Mouse (Mus musculus): ENCODE measurements around the gene Tmem120b. TPM values are rescaled to one million over a fixed set of nuclear protein-coding genes. Genes with fewer than 3 reads are reported as not detected.

Gene Tmem120b
- total and polyA plus RNA-seq, 3 experiments, result 19.0 to 33.2 (median 32.0) TPM

DNA sequence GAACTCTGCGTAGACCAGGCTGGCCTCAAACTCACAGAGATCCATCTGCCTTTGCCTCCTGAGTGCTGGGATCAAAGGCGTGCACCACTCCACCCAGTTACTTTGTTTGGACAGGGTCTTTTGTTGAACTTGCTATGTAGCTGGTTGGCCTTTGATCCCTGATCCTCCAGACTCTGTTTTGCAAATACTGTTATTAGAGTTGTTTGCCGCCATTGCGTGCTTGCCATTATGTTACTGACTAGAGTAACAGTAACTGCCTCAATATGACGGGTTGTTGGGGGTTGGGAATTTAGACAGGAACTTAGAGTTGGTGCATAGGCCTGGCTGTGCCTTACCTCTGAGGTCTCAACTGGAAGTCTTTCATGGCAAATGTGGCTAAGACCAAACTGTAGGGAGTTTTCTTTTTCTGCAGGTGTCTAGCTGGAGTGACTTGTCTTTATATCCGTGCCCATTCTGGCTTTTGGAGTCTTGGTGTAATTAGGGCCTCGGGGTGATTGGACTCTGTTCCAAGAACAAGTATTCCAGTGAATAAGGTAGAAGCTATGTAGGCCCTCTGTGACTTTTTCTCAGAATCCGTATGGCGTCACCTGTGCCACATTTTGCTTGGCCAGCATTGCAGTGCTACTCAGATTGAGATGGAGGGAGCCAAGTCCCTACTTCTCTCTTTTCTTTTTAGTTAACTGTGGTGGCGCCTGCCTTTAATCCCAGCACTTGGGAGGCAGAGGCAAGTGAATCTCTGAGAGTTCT, 22.5 kb downstream of the Tmem120b start:
- DNase-seq, result no peak

DNA sequence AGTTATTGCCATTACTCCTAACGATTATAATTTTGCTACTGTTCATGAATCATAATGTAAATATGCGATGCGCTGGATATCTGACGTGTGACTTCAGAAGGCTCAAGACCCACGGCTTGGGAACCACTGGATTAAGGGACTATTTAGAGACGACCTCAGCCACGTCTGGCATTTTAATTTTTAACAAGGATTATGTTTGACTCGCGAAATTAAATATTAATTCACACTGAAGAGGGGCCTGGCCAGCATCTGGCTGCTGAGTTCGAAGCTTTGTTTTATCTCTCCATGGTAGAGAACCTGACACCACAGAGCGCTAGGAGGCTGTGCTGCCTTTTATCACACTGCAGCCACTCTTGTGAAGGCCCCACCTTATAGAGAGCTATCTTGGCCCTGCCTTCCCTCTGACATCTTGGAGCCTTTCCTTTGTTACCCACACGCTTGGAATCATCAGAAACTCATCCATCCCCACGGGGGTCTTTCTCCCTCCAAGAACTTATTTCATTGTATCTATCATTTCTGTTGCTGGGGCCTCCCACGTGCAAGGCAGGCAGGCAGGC, 24.9 kb downstream of the Tmem120b start:
- DNase-seq, result no peak

DNA sequence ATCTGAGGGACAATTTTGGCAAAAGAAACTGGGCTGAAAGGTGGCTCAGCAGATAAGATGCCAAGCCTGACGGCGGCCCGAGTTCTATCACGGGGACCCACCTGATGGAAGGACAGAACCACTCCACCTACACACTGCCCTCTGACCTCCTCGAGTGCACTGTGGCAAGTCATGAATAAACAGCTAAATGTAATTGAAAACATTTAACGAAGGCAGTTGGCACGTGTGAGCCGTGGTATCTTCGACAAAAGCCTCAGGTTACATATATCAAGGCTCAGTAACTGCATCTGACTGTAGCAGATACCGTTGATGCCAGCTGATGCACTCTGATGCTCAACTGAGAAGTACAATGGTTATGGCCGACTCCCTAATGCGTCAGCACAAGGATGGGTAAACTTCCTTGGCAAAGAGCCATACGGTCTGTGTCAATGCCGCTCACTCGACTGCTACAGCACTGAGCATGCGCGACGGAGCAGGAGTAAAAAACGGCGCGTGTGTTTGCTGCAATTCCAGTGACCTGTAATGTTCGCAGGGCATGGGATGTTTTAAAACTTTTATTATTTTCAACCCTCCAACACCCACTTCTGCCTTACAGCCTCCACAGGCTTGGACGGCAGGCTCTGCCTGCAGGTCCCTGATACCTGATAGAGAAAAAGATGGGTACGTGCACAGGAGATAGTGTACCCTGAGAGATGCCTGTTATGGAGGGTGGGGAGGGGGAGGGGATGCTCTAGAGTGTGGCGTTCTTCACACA, 26.2 kb downstream of the Tmem120b start:
- DNase-seq, result peak; percentile 38

DNA sequence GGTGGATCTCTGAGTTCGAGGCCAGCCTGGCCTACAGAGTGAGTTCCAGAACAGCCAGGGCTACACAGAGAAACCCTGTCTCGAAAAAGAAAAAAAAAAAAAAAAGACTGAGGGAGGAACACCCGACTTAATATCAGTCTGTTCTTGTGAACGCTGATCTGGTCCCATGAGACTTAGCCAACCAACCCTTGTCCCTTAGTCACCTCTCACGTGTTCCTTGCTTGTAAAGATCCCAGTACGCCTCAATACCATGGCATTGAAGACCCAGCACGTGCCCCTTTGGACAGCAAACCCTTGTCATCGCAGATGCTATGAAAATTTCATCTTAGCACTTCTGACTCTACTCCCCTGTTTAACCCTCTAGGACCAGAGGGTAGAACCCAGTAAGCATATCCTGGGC, 28.1 kb downstream of the Tmem120b start:
- no peak for DNase-seq

DNA sequence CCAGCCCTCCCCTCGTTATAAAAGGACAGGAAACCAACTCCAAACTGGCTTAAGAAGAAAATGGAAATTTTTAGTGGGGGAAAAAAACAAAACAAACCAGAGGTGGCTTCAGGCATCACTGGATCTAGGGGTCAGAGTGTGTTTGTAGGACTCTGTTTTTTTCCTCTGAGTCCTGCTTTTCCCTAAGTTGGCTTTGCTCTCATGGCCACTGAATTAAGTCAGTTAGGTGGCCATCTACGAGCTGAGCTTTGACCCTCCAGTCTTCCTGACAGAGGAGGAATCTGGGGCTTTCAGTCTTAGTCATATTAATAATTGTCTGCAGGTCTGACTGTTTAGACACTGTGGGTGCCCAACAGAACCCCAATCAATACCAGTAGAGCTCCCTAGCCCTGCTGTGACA, 30.3 kb downstream of the Tmem120b start:
- DNase-seq, result no peak

DNA sequence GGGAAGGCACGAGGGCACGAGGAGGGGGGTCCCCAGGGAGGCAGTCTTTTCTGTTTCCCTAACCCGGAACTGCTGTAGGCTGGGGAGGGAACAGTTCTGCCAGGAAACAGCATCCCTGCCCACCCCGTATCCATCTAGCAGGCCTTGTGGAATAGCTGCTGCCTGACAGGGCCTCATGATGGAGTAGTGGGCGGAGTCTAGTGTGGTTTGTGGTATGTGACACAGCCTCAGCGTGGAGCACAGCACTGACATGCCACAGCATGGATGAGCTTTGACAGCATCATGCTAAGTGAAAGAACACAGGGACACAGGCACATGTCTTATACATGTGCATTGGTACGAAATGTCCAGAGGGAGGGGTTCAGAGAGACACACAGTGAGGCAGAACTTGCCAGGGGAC, 34.2 kb downstream of the Tmem120b start:
- DNase-seq, result no peak

DNA sequence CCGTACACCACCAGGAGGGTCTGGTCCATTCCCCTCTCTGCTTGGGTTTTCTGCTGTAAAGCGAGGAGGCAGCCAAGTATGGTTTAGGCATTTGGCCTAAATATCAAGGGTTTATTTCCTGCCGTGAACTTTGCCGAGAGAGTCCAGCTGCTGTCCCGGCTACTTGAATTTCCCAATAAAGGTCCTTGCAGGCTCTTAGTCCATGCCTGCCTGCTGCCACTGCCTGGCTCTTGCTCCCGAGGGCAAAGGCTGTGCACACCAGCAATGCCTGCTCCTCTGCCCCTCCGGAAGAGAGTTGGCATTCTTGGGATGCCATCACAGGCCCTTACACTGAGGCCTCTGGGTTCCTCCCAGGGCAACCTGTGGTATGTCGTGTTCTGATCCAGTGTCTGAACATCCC, 35.3 kb downstream of the Tmem120b start:
- DNase-seq, result no peak

DNA sequence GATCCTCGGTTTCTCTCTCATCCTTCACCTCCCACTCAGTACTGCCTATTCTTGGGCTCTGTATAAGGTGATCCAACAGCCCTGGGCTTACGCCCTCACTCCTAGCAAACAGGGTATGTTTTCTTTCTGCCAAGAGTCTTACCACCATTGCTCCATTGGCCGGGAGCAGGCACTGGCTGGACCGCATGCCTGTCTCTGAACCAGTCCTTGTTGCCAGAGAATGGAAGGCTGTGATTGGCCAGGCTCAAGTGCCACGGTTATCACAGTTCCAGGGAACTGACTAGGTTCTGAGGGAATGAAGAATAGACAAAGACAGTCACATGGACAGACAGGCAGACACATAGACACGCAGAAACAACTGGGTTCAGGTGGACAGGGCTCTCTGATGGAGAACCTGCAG, 36.6 kb downstream of the Tmem120b start:
- no peak for DNase-seq

DNA sequence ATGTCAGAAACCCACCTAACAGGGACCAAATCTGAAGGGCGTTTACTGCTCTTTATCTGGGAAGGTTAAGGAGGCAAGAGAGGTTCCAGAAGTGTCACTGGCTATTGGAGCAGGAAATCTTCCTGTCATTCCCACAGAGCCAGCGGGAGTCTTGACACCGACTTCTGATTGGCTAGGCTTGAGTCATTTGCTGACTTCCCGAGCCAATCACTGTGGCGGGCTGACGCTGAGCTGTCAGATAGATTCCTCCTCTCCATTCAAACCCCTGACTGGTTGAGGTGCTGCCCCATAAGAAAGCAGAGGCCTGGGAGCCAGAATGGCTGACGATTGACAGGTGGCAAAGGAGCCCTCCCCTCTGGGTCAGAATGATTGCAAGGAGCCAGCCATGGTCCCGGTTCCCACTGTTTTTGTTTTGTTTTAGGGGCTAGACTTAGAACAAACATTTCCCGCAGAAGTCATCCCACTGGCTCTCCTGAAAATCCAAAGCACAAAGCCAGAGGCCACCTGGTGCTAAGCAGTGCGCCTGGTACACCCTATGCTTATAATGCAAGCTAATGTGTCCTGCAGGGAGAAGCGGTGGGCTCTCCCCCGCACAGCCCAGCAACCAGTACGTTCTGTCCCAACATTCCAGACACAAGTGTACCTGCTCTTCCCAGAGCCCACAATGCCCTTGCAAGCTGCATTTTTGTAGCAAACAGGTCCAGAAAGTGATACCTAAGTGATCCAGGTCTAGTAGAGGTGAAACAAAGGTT, 41.4 kb downstream of the Tmem120b start:
- DNase-seq, result peak; percentile 76

DNA sequence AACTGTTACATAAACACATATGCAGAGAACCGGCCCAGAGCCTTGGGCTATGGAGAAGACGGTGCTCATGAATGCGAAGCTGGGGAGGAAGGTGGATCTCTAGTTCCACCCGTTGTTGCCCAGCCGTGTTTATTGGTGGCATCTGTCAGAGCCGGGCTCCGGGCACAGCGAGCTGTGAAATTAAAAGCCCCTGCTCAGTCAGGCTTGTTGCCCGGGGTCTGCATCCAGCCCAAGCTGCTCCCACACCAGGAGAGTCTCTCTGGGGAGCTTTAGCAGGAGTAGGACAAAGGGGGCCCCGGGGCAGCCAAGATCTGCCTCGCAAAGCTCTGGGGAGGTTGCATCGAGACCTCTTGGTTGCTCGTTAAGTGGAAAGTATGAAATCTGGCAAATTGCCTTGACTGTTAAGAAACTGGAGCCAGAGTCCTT, 42.1 kb downstream of the Tmem120b start:
- DNase-seq, result peak; percentile 51

DNA sequence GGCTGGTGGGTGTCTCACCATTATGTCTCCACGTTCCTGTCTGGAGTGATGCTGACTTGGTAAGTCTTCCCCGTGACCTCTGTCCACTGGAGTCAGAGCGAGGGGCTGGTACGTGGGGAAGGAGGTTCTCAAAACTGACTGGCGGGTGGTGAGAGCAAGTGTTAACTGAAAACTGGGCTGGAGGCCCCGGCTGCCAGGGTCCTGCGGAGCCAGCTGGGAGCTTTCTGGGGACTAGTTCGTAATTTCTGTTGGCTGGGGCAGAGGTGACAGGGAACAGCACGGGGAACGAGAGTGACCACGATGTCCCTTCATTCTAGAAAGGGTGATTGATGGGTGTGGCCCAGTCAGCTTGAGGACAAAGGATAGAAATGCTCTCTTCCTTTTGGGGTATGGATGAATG, 45.9 kb downstream of the Tmem120b start:
- no peak for DNase-seq

DNA sequence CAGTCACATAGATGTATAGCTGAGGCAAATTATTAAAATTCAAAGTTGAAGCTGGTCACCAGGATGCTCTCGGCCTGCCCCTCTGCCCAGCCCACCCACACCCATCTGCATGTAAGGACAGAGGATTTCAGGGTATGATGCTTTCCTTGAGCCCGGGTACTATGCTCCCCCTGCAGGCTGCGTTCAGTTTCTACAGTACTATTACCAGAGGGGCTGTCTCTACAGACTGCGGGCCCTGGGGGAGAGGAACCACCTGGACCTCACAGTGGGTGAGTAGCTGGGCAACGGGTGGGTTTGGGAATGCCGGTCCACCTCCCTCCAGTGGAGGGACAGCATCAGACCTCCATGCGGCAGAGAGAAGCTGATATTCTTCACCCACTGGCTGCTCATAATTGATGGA, 46.7 kb downstream of the Tmem120b start:
- no peak for DNase-seq

DNA sequence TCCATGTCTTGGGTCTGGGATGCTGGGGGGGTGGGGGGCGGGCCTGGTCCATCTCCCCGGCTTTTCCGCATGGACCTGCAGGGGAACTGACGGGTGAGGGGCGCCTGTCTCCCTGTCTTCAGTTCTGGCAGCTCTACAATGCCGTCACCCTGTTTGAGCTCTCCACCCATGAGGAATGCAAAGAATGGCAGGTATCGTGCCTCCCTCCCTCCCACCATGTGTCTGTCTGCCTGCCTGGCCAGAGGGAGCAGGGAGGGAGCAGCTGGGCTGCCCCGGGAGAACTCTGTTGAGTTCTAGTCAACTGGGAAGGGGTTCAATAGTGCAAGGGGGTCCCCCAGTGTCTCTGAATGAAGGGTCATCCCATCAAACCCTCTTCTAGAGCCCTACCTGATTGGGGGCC, 47.9 kb downstream of the Tmem120b start:
- DNase-seq, result no peak

DNA sequence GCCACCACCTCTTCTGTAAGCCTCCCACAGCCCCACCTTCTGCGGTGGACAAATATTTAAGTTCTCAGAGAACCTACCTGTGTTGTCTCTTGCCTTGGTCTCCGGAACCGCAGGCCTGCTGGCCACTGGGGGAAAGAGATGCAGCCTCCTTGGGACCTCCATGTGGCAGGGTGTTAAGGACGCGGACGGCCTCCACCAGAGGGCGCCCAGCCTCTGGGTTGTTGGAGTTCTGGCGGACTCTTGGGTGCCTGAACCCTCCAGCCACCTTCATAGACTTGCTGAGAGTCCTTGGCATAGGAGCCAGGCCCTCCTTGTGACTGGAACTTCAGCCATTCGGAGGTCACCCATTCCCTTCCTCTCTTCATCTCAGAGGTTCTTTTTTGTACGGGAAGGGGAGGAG, 49.0 kb downstream of the Tmem120b start:
- peak; percentile 78 for DNase-seq

DNA sequence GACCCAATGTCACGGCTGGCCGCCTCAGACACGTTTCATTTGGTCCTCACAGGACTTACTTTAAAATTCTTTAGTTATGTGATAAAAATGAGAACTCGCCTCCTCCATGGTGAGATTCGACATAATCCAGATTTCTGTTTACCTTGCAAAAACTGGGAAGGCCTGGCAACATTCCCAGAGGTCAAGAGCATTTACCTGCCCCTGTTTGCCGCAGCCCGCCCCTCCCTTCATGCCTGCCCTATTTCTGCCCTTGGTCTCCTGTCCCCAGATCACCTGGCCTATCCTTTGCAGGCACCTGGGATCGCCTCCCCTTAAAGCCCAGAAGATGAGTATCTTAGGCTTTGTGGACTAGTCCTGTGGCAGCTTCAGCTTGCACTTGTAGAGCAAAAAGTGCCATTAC, 49.6 kb downstream of the Tmem120b start:
- no peak for DNase-seq

DNA sequence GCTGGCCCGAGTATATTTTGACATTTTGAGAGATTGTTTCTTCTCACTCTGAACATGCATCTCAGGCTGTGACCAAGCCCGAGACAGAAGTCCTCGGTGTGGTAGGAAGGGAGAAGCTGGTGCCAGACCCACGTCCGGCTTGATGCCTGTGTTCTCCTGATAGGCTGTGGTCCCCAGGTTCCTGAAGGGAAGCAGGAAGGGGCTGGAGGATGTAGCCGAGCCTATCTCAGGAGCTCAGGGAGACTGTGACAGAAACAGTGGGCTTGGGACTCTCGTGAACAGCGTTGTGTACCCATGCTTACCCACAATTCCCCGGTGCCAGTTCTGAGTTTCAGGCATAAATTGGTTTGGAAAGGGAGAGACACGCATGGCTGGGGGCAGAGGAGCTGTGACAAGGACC, 50.6 kb downstream of the Tmem120b start:
- DNase-seq, result no peak

DNA sequence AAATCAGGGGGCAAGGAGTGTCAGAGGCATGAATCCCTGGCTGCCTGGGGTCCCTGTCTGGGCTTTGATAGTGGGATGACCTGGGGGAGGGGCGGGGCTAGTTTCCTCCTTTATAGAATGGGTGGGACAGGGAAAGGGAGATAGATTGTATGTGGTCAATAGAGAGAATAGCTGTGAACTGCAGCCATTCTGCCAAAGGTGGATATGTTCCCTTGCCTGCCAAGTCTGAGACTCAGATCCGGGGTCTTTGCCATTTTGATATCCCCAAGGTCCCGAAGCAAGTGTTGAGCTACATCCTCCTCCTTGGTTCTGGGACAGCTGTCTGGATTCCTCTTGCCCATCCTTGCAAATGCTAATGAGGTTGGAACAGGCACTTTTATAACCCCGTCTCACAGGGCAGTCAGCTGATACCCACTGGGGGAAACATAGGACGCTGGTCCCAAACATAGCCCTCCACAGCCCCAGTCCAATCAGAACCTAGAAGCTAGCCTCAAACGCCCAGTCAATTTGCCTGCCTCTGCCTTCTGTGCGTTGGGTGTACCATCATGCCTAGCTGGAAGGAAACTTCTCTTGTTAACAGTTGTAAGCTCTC, 52.5 kb downstream of the Tmem120b start:
- no peak for DNase-seq

DNA sequence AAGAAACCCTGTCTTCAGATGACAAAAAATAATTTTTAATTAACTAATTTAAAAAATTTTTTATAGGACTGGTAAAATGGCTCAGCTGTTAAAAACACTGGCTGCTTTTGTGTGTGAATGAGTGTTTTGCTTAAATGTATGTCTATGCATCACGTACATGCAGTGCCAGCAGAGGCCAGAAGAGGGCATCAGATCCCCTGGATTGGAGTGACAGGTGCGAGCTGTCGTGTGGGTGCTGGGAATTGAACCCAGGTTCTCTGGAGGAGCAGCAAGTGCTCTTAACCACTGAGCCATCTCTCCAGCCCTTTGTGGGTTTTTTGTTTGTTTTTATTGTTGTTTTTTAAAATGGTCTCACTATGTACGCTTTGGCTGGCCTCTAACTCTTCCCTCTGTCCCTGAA, 54.0 kb downstream of the Tmem120b start:
- DNase-seq, result no peak

DNA sequence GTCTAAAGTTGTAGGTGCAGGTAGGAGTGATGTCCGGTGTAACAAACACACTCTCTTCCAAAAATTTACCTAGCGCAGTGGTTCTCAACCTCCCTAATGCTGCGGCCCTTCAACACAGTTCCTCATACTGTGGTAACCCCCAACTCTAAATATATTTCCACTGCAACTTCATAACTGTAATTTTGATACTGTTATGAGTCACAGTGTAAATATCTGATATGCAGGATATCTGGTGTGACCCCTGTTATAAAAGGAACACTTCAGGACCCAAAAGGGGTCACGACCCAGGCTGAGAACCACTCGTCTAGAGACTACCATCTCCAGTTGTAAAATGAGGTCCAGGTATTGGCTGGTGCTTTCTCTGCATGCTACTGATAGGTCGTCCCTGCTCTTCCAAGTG, 56.9 kb downstream of the Tmem120b start:
- DNase-seq, result no peak

DNA sequence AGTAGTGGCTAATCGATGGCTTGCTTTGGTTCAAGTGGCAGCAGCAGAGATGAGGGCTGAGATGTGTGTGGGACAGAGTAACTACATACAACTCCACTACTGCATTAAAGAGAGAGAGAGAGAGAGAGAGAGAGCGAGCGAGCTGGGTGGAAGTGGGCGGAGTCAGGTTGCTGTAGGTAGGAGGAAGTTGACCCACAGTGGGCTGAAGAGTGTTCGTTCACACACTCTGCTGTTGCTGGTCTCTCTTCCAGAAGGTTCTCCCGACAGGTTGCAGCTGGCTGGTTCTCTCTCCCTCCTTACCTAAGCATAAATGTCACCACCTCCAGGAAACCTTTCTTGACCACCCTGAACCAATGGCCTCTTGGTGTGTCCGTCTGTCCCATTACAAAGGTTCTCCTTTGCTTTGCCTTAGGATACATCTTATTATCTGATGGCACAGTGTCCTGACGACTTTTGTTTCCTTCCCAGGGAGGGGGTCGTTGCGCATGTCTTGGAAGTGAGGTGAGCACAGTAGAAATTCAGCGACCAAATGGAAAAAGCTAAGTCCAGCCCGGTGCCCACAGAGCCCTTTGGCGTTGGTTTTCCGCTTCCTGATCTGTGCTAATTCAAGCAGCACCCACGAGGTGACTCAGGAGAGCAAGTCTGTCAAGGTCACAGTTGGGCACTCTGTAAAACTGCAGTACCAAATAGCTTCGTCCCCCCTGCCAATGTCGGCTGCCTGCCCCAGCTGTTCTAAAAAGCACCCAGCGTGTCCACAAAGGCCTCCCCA, 57.6 kb downstream of the Tmem120b start:
- peak; percentile 71 for DNase-seq

DNA sequence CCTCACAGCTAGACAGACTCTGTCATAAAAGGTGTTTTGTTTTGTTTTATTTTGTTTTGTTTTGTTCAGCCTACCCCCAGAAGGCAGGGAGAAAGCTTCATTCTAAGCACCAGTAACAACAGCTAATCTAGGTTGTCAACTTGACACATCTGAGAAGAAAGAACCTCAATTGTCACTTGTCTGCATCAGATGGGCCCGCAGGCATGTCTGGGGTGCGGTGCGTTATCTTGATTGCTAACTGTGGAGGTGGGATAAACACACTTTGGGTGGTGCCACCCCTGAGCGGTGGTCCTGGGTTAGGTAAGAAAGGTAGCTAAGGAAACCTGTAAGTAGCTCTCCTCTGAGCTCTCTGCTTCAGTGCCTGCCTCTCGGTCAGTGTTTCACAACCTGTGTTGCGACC, 58.8 kb downstream of the Tmem120b start:
- DNase-seq, result no peak
